Mouse (Mus musculus): ENCODE results near the gene Sipa1l3.

The Sipa1l3 gene

DNA sequence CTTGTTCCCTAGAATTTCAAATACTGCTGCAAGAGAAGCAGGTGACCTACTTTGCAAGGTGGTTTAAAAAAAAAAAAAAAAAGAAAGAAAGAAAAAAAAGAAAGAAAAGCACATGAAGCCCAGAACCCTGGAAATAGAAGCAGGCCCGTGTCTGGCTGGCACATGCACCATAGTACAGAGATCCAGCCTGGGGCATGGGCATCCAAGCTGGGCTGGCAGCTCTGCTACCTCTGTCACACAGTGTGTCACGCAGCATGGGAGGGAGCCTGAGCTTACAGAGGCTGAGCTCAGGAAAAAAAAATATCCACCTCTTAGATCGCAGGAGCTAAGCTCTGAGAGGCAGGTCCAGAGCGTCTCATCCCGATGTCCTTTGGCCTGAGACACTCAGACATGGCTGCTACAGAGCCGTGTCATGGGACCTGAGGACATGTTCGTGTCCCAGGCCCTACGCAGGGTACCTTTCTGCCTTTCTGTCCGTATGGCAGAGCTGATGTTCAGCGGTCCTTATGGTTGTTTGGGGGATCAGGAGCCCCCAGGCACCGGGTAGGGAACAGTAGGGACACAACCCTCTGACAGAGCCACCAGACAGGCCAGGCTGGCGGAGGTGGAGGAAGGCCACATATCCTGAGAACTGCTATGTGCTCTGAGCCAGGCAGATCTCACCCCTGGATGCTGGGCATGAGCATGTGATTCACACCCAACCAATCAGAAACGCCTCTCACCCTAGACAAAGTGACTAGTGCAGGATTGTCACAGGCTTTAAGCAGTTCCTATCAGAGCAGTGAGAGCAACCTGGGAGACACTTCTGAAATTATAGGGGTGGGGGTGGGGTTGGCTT is 151.1 kb downstream of the Sipa1l3 start:
- DNase-seq = peak; percentile 29

- peak; percentile 68 for DNase-seq
Measured at GRCm38 (mm10) chr7:29364052-29364451, 154.4 kb downstream of the Sipa1l3 start.

DNA sequence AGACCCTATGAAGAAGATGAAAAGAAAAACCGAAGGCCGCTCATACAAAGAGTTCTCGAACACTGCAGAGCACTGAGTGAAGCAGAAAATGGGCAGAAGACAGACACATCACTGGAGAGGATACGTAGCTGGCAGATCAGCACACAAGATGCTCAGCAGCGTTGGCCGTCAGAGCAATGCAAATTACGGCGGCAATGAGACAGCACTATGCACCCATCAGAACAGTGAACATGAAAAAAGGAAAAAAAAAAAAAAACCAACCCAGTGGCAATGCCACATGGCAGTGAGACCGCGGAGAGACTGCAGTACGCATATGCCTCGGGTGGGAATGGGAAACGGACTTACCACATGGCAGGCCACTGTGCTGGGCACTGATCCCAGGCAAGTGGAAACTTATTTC is 156.9 kb downstream of the Sipa1l3 start:
- no peak for DNase-seq

GRCm38 (mm10) chr7:29355406-29355805 is 163.0 kb downstream of the Sipa1l3 start:
- DNase-seq = no peak

GRCm38 (mm10) chr7:29354161-29354560 is 164.3 kb downstream of the Sipa1l3 start:
- DNase-seq = no peak

DNA sequence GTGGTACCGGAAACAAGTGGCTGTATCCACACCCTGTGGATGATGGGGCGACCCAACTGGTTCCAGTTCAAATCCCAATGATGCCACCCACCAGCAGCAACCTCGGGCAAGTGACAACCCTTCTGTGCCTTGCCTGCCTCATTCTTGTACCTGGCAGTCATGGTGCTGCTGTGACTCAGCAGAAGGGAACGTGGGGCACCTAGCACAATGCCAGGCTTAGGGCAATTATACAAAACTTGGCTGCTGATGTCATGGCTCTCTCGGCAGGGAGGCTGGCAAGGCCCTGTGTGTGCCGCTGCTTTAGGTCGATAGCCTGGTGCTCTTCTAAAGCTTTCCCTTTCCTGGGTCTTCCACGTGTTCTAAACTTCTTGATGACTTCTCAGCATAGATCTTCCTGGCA is 166.2 kb downstream of the Sipa1l3 start:
- DNase-seq = no peak

DNA sequence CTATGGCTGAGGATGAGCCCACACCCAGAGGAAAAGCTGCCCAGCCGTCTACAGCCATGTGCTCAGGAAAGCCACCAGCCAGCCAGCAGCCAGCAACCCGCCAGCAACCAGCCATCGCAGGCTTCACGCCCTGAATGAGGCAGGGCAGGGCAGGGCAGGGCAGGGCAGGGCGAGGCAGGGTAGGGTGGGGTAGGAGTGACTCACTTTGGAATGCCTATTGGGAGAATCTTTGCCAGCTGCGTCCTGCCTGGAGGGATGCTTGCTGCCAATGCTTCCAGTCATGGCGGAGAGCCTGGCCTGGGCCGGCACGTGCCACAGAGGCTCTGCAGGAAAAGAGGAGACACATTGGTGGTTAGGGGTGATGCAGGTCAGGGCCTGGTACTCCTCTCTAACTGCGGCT is 168.0 kb downstream of the Sipa1l3 start:
- DNase-seq = no peak

DNA sequence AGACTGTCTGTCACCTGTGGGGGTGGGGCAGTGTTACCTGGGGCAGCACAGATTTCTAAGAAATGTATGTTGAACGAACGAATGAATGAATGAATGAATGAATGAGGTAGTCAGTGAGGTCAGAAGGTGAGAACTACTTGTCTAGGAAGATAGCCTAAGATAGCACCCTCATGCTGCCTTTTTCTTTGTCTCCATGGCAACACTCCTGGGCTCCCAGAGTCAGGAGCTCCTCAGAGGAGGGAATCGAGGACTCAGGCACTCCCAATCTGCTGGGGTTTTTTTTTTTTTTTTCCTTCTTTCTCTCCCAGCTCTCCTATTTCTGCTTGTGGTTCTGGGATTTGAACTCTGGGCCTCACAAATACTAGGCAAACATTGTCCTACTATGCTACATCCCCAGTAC is 172.2 kb downstream of the Sipa1l3 start:
- no peak for DNase-seq

DNA sequence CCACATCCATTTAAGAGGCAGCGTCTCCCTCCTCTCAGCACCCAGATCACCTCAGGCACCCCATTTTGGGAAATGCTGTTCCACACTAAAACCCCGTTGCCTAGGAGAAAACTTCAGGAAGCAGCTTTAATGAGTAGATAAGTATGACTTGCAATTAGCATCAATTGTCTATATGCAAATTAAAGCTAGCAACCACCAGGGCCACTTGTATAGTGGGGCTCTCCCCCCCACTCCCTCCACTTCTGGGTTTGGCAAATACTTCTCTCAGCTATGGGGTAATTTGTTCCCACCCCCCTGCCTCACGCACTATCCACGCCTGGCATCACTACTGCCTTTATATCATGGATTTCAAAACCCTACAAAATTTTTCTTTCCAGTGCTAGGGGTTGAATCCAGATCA is 172.9 kb downstream of the Sipa1l3 start:
- DNase-seq = no peak

GRCm38 (mm10) chr7:29343746-29344145 is 174.7 kb downstream of the Sipa1l3 start:
- DNase-seq = no peak

DNA sequence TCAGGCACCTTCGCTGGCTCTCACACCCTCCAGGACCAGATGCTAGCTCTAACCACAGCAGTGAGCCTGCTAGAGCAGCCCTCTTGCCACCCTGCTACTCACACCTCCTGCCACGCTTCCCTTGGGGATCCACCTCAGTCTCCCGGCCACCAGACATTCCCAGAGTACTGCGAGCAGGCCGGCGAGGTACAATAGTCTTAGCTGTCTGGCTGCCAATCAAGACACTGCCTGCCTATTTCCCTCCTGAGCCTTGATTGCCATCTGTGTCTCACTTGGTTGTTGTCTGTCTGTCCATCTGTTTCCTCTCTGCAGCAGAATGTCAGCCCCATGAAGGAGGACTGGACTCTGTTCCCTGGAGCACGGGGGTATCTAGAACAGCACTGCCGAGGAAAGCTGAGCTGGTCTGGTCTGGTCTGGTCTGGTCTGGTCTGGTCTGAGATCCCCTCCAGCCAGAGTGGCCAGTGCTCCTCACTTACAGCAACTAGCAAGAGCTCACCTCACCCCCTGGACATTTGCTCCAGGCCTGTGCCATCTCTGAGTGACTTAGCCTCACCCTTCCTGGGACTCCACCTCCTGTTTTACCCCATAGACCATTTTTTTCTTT is 175.8 kb downstream of the Sipa1l3 start:
- no peak for DNase-seq

GRCm38 (mm10) chr7:29341722-29342121 is 176.7 kb downstream of the Sipa1l3 start:
- no peak for DNase-seq

DNA sequence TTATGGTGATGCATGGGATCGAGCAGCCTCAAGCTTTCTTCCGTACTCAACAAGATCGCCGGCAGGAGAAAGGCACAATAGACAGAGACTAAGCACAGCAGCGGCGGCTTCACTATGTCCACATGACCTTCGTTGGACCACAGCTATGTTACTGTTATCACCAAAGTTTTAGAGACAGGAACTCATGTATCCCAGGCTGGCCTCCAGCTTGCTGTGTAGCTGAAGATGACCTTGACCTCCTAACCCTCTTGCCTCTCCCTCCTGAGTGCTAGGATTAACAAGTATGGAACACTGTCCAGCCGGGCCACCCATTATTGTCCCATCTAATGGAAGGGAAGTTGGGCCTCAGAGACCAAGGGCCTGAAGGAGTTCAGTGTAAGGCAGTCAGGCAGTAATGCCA is 177.6 kb downstream of the Sipa1l3 start:
- no peak for DNase-seq

GRCm38 (mm10) chr7:29340247-29340646 is 178.2 kb downstream of the Sipa1l3 start:
- no peak for DNase-seq

- DNase-seq = no peak
Measured at GRCm38 (mm10) chr7:29338984-29339679, 179.3 kb downstream of the Sipa1l3 start.

- DNase-seq = no peak
Measured at GRCm38 (mm10) chr7:29338351-29338919, 180.0 kb downstream of the Sipa1l3 start.

DNA sequence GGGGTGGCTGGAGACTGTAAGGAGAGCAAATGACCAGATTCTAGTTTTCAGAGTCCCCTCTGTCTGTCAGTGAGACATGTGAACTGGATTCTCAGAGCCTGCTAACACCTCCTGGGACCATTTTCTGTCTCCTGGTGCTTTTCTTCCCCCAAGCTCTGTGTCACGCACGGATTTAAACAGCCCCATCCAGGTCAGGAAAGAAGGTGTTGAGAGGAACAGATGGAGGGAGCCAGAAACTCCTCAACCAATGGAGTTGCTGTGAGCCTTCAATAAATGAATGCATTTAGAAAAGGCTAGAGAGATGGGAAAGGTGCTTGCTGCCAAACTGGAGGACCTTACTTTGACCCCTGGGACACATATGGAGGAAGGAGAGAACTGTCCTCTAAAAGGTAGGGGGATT is 180.7 kb downstream of the Sipa1l3 start:
- DNase-seq = no peak

DNA sequence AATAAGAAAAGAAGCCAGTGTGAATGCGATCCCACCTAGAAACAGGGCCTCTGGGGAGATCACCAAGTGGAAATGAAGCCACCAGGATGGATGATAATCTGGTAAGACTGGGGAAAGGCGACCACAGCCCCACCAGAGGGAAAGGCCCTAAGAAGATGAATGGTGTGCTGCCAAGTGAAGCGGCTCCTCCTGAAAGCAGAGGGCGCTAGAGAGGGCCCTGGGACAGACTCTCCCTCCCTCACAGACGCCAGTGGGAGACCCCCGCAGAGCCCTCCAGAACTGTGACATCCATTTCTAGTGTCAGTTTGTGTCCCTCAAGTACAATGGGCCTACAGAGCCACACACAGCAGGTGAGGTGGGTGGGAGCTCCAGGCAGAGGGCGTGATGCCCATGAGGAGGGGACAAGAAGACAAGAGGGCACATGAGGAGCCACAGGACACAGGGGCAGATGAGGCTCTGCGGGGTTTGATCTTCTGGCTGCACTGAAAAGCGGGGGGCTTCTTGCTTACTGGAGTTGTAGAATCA is 181.6 kb downstream of the Sipa1l3 start:
- DNase-seq = no peak

DNA sequence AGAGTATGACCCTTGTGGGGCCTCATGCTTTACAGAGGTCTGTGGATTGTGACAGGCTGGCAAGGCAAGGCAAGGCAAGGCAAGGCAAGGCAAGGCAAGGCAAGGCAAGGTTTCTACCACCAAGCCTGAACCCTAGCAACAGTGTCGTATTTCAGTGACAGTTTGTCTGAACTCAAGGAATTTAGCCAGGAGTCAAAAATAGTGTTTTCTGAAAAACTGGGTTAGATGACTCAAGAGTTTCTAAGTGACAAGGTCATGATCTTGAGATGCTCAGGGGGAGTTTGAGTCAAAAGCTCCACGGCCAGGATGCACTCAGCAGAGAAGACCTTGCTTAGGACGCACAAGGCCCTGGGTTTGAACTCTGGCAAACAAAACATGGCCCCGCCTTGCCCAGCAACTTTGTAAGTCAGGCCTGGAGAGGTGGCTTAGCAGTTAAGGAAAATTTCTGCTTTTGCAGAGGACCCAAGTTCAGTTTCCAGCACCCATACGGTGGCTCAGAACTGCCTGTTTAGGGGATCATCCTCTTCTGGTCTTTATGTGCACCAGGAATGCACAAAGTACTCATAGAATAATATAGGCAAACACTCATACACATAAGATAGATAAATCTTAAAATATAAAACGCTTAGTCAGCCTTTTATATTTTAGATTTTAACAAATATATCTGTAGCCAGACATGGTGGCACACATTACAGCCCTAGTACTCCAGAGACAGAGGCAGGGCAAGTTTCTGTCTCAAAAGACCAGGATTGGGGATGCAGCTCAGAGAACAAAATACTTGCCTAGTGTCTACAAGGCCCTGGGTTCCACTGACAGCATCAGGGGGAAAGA is 182.4 kb downstream of the Sipa1l3 start:
- DNase-seq = no peak

DNA sequence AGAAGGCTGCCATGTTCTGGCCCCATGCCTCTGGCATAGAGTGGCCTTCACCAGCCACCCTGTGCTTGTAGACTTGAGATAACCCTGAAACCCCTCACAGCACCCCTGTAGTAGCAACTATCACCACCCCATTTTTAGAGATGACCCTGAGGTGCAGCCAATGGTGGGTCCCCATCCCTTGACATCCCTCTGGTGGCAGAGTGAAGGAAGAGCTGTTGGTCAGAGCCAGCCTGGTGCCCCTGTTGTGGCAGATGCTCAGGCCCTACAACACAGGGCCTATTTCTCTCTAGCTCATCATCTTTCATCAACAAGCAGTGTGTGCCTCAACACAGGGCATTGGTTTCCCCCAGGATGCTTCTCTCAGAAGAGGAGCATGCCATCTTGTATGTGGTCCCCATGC is 183.2 kb downstream of the Sipa1l3 start:
- no peak for DNase-seq

DNA sequence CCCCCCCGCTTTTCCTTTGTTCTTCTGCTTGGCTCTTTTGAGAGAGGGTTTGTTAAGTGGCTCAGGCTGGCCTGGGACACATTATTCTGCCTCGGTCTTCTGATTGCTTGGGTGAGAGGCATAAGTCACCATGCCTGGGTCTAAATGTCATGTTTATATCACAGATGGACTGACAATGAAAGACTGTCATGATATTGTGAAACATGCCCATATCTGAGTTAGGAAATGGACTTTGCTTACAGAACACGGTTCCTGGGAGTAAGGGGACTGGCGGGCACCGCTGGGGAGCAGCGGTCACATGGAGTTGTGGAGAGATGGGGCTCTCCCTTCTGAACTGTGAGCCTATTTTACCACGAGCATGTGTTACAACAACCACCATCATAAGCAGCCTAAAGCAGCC is 184.3 kb downstream of the Sipa1l3 start:
- DNase-seq = no peak

DNA sequence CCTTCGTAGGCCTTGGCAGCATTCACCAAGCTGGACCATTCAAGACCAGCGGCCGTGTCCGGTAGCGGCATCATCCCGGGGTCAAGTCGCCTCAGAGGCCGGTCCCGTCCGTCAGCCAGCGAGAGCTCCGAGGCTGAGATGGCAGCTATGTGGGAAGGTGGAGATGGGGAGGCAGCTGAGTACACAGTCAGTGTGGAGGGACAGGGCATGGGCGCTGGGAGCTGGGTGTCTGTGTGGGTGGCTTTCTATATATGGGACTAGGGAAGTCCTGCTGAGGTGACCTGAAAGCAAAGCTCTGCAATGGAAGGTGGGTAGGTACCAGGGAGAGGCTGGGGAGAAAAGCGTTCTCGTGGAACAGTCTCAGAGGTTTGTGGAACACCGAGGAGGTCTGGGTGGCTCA is 189.5 kb downstream of the Sipa1l3 start:
- no peak for DNase-seq

DNA sequence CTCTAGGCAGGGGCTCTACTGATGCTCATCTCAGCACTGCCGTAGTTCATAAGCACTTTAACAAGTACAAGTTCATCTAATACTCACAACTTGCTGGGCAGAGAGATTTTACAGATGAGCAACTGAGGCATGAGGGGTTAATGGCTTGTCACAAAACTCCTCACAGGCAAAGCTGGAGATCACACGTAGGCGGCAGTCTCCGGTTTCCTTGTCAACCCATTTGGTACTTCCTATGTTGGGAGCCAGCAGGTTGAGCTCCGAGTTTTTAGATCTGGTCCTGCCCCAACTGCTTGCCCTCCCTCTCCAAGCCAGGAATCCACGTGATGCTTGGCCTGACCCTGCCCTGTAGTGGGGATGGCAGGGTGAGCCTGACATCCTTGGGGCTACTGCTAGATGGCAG is 191.4 kb downstream of the Sipa1l3 start:
- no peak for DNase-seq

All from embryo, embryonic 11 days (tissue).